Mouse (Mus musculus): ENCODE measurements at regions not wholly inside any gene's neighbourhood (a gene's known extent, or its start where the extent isn't known, plus 50 kb on each side); places are given as distances from the start of the nearest gene placed in this dataset.

DNA sequence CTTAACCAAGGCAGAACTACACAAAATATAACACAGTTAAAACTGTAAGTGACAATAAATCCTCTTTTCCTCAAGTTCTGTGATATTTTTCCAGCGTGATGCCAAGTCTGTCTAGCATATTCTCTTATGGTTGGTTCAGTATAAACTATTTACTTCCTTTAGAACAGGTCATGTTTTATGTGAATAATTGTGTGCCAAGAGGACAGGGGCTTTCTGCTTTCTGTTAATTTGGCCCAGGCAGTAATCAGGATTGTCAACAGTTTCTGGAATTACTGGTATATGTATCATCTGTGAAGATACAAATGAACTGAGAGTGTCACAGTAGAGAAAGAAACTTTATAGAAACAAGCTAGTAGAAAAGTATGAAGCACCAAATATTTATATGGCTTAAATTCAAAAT is 1039.5 kb upstream of the Adcyap1 start:
- no peak for ATAC-seq (ENCODE audit: low FRiP score)
- WGBS: 64% methylated on average over 1 of the region's 1 CpGs

DNA sequence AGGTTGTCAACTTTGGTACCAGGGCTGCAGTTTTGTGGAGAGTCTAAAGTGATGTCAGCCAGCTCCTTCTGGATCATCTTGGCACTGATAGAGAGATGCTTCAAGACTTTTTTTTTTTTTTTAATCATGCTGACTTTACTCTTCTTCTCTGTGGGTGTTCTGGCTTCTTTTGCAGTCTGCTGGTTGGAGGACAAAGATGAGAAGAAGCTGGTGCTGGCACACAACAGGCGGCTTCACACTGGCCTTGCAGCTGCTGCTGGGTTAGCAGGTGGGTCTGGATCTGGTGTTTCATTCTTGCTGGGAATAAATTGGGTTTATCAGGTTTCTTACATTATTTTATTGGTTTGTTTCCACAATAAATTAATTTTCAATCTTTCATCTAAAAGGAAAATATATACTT is 1013.1 kb upstream of the Adcyap1 start:
- Histone ChIP-seq H3K4me2 (replicated peaks) (no peak overlapping the region), H3K9ac (no peak overlapping the region), H3K27ac (no peak overlapping the region), H3K27me3 (ENCODE audit: control insufficient read depth, insufficient read depth, low read length) (no peaks in the 10 kb centered on the region), H3K9me3 (ENCODE audit: control insufficient read depth, low read length) (no peaks in the 10 kb centered on the region), H3K4me1 (replicated peaks; ENCODE audit: control insufficient read depth, insufficient read depth, low read length) (no peaks in the 10 kb centered on the region), H3K36me3 (replicated peaks; ENCODE audit: control insufficient read depth, insufficient read depth) (no peaks in the 10 kb centered on the region), H3K4me3 (replicated peaks; ENCODE audit: low read length) (no peak overlapping the region)
- DNase-seq (ENCODE audit: low spot score) (no peak), ATAC-seq (ENCODE audit: low FRiP score) (no peak)
- 77% methylated on average over 1 of the region's 1 CpGs for WGBS

More for the DNA sequence above, 1039.5 kb upstream of the Adcyap1 start:
- Histone ChIP-seq H3K4me2 (replicated peaks) (no peak overlapping the region), H3K4me3 (replicated peaks; ENCODE audit: low read length) (no peak overlapping the region), H3K27ac (no peak overlapping the region), H3K4me1 (replicated peaks; ENCODE audit: control insufficient read depth, insufficient read depth, low read length) (no peaks in the 10 kb centered on the region), H3K9ac (no peak overlapping the region), H3K36me3 (replicated peaks; ENCODE audit: control insufficient read depth, insufficient read depth) (no peaks in the 10 kb centered on the region), H3K9me3 (ENCODE audit: control insufficient read depth, low read length) (no peaks in the 10 kb centered on the region), H3K27me3 (ENCODE audit: control insufficient read depth, insufficient read depth, low read length) (no peaks in the 10 kb centered on the region)
- no peak for DNase-seq (ENCODE audit: low spot score)

DNA sequence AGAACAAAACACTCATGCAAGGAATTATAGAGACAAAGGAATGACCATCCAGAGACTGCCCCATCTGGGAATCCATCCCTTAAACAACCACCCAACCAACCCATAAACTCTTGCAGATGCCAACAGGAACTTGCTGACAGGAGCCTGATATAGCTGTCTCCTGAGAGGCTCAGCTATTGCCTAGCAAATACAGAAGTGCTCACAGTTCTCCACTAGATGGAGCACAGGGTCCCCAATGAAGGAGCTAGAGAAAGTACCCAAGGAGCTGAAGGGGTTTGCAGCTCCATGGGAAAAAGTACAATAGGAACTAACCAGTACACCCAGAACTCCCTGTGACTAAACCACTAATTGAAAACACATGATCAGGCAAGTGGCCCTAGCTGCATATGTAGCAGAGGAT is 988.1 kb upstream of the Adcyap1 start:
- DNase-seq (ENCODE audit: low spot score) (no peak), ATAC-seq (ENCODE audit: low FRiP score) (peak; percentile 43; the same call in 1 of the 2 replicates)
- Histone ChIP-seq H3K4me1 (replicated peaks; ENCODE audit: control insufficient read depth, insufficient read depth, low read length) (no peaks in the 10 kb centered on the region), H3K27me3 (ENCODE audit: control insufficient read depth, insufficient read depth, low read length) (no peaks in the 10 kb centered on the region), H3K4me3 (replicated peaks; ENCODE audit: low read length) (no peak overlapping the region), H3K36me3 (replicated peaks; ENCODE audit: control insufficient read depth, insufficient read depth) (no peaks in the 10 kb centered on the region), H3K4me2 (replicated peaks) (no peak overlapping the region), H3K27ac (no peak overlapping the region), H3K9me3 (ENCODE audit: control insufficient read depth, low read length) (no peaks in the 10 kb centered on the region), H3K9ac (no peak overlapping the region)

- Histone ChIP-seq H3K27me3 (ENCODE audit: control insufficient read depth, insufficient read depth, low read length) (no peaks in the 10 kb centered on the region), H3K36me3 (replicated peaks; ENCODE audit: control insufficient read depth, insufficient read depth) (no peaks in the 10 kb centered on the region), H3K9ac (no peak overlapping the region), H3K4me3 (replicated peaks; ENCODE audit: low read length) (no peak overlapping the region), H3K27ac (no peak overlapping the region), H3K4me1 (replicated peaks; ENCODE audit: control insufficient read depth, insufficient read depth, low read length) (no peaks in the 10 kb centered on the region), H3K9me3 (ENCODE audit: control insufficient read depth, low read length) (no peaks in the 10 kb centered on the region), H3K4me2 (replicated peaks) (no peak overlapping the region)
- DNase-seq (ENCODE audit: low spot score): no peak
- ATAC-seq (ENCODE audit: low FRiP score): no peak
- WGBS: 66% methylated on average over 2 of the region's 2 CpGs
These were observed 982.4 kb upstream of the Adcyap1 start for GRCm38 (mm10) chr17:92216464-92216863.
